In genomic region chr17:48097743-48098527, GRCm38 (mm10) we compare ENCODE assay signal across 9 mouse cellular contexts. TPM values are rescaled to one million over a fixed set of nuclear protein-coding genes. Genes with fewer than 3 reads are reported as not detected.
DNase-seq lines count a peak whose midpoint lies in the region; ATAC-seq lines count a peak whose summit lies in the region.
"Had no signal": no experiment of that assay in that cellular context is flagged by ENCODE, and none has a peak within 500 bp of the region (broad histone marks: within the 10 kb centered on the region; RNA-seq: fewer than 3 reads in every experiment).

No protein-coding gene starts in this region.

- ATAC-seq in kidney, embryonic 16.5 days (ENCODE audit: low FRiP score, low TSS enrichment) = peak; percentile 47
- ATAC-seq in embryonic facial prominence, embryonic 12.5 days (ENCODE audit: insufficient number of reproducible peaks, insufficient read depth, low FRiP score, low TSS enrichment) = no peak
- ATAC-seq in neural tube, embryonic 13.5 days (ENCODE audit: low read depth) = no peak

- peaks cover 3% of the 10 kb centered on the region; the same call in 1 of the 2 replicates for H3K9me3 ChIP-seq in kidney, embryonic 16.5 days (ENCODE audit: low read length)
- H3K9me3 ChIP-seq in embryonic facial prominence, embryonic 12.5 days = no peaks in the 10 kb centered on the region
- 0 out of 2 replicates have a peak, but pooled peaks cover 2% of the 10 kb centered on the region for H3K9me3 ChIP-seq in limb, embryonic 10.5 days (replicated peaks)
- no peaks in the 10 kb centered on the region for H3K9me3 ChIP-seq in neural tube, embryonic 13.5 days

- peaks cover 66% of the 10 kb centered on the region for H3K27me3 ChIP-seq in kidney, embryonic 16.5 days (ENCODE audit: insufficient read depth, low read length)
- H3K27me3 ChIP-seq in embryonic facial prominence, embryonic 12.5 days = peaks cover 54% of the 10 kb centered on the region
- peaks cover 71% of the 10 kb centered on the region for H3K27me3 ChIP-seq in limb, embryonic 10.5 days (ENCODE audit: low read depth, poor library complexity, severe bottlenecking)
- peaks cover 67% of the 10 kb centered on the region for H3K27me3 ChIP-seq in neural tube, embryonic 13.5 days

- under 1% methylated on average over 43 of the region's 43 CpGs for WGBS in kidney, embryonic 16.5 days
- WGBS in embryonic facial prominence, embryonic 12.5 days = under 1% methylated on average over 36 of the region's 43 CpGs
- WGBS in limb, embryonic 10.5 days = under 1% methylated on average over 43 of the region's 43 CpGs
- under 1% methylated on average over 43 of the region's 43 CpGs for WGBS in neural tube, embryonic 13.5 days

- H3K4me2 ChIP-seq in kidney, embryonic 16.5 days (replicated peaks; ENCODE audit: low read depth, low read length) = peak overlapping the region; percentile 68
- peak overlapping the region; percentile 82 for H3K4me2 ChIP-seq in embryonic facial prominence, embryonic 12.5 days (replicated peaks)
- peak overlapping the region; percentile 55 for H3K4me2 ChIP-seq in neural tube, embryonic 13.5 days

- peak overlapping the region; percentile 41 for H3K4me3 ChIP-seq in kidney, embryonic 16.5 days (ENCODE audit: low read length)
- H3K4me3 ChIP-seq in embryonic facial prominence, embryonic 12.5 days = peak overlapping the region; percentile 32
- H3K4me3 ChIP-seq in limb, embryonic 10.5 days = peak overlapping the region; percentile 48
- H3K4me3 ChIP-seq in neural tube, embryonic 13.5 days = peak overlapping the region; percentile 25

- no peak for DNase-seq in kidney, adult 11 months
- DNase-seq in limb, embryonic 10.5 days (ENCODE audit: low spot score) = peak; percentile 80
- DNase-seq in adrenal gland, postnatal 4 days (ENCODE audit: low spot score in 2 of 2) = no peak
- DNase-seq in adrenal gland, adult 2 months = no peak
- DNase-seq in spleen, postnatal 36 days (ENCODE audit: low spot score in 2 of 2) = no peak

- peak overlapping the region; percentile 49 for H3K9ac ChIP-seq in kidney, embryonic 16.5 days (replicated peaks; ENCODE audit: low read length)
- peak overlapping the region; percentile 42 for H3K9ac ChIP-seq in embryonic facial prominence, embryonic 12.5 days
- H3K9ac ChIP-seq in neural tube, embryonic 13.5 days = peak overlapping the region; percentile 53; the same call in 1 of the 2 replicates

- H3K27ac ChIP-seq in kidney, embryonic 16.5 days (ENCODE audit: low read length) = no peak overlapping the region
- peak overlapping the region; percentile 57; the same call in 1 of the 2 replicates for H3K27ac ChIP-seq in embryonic facial prominence, embryonic 12.5 days
- peak overlapping the region; percentile 83 for H3K27ac ChIP-seq in limb, embryonic 10.5 days
- H3K27ac ChIP-seq in neural tube, embryonic 13.5 days (replicated peaks) = no peak overlapping the region

- H3K36me3 ChIP-seq in kidney, embryonic 16.5 days (ENCODE audit: insufficient read depth, low read length) = no peaks in the 10 kb centered on the region
- H3K36me3 ChIP-seq in embryonic facial prominence, embryonic 12.5 days = no peaks in the 10 kb centered on the region
- H3K36me3 ChIP-seq in limb, embryonic 10.5 days = no peaks in the 10 kb centered on the region
- no peaks in the 10 kb centered on the region for H3K36me3 ChIP-seq in neural tube, embryonic 13.5 days

- H3K4me1 ChIP-seq in kidney, embryonic 16.5 days (ENCODE audit: insufficient read depth, low read length) = peaks cover 54% of the 10 kb centered on the region
- H3K4me1 ChIP-seq in embryonic facial prominence, embryonic 12.5 days = peaks cover 57% of the 10 kb centered on the region
- H3K4me1 ChIP-seq in limb, embryonic 10.5 days = peaks cover 67% of the 10 kb centered on the region
- peaks cover 55% of the 10 kb centered on the region for H3K4me1 ChIP-seq in neural tube, embryonic 13.5 days (replicated peaks)

RNA-seq across cellular contexts. Expression of gene 1700067P10Rik, which starts 8.8 kb away (rescaled TPM):
- not detected in 2 replicates for polyA plus RNA-seq in kidney, embryonic 16.5 days (2015; fragmentation: Nextera tagmentation; extraction: Ambion mirVana)
- not detected in 2 replicates for polyA plus RNA-seq in embryonic facial prominence, embryonic 12.5 days (2016; fragmentation: Nextera tagmentation; extraction: Ambion mirVana)
- not detected in 2 replicates for polyA plus RNA-seq in limb, embryonic 10.5 days (2016; fragmentation: Nextera tagmentation; extraction: Ambion mirVana)
- 0.37 TPM in 1 of 2 replicates, not detected in the other for polyA plus RNA-seq in neural tube, embryonic 13.5 days (2015; fragmentation: Nextera tagmentation; extraction: Ambion mirVana)
- not detected for total RNA-seq in adrenal gland, postnatal 4 days (2021)
- not detected for total RNA-seq in adrenal gland, adult 2 months (2021)
- polyA plus RNA-seq in adrenal gland, adult 2 months (2012; rRNA removed) = not detected in 2 replicates
- total RNA-seq: hematopoietic stem cell, adult 5-6 weeks had no signal

RNA-seq across cellular contexts. Expression of gene 9830107B12Rik, which starts 48.1 kb away (rescaled TPM):
- polyA plus RNA-seq in kidney, embryonic 16.5 days (2015; fragmentation: Nextera tagmentation; extraction: Ambion mirVana) = not detected in 2 replicates
- polyA plus RNA-seq in embryonic facial prominence, embryonic 12.5 days (2016; fragmentation: Nextera tagmentation; extraction: Ambion mirVana) = not detected in 2 replicates
- polyA plus RNA-seq in limb, embryonic 10.5 days (2016; fragmentation: Nextera tagmentation; extraction: Ambion mirVana) = not detected in 2 replicates
- not detected in 2 replicates for polyA plus RNA-seq in neural tube, embryonic 13.5 days (2015; fragmentation: Nextera tagmentation; extraction: Ambion mirVana)
- under 1 TPM in 1 of 2 experiments, not detected in 1; 0.28 TPM for total RNA-seq in adrenal gland, postnatal 4 days (2021)
- total RNA-seq in adrenal gland, adult 2 months (2021) = not detected
- not detected in 2 replicates for polyA plus RNA-seq in adrenal gland, adult 2 months (2012; rRNA removed)

RNA-seq across cellular contexts. Expression of gene 1700122O11Rik, which starts 59.8 kb away (rescaled TPM):
- not detected in 2 replicates for polyA plus RNA-seq in kidney, embryonic 16.5 days (2015; fragmentation: Nextera tagmentation; extraction: Ambion mirVana)
- polyA plus RNA-seq in embryonic facial prominence, embryonic 12.5 days (2016; fragmentation: Nextera tagmentation; extraction: Ambion mirVana) = not detected in 2 replicates
- not detected in 2 replicates for polyA plus RNA-seq in limb, embryonic 10.5 days (2016; fragmentation: Nextera tagmentation; extraction: Ambion mirVana)
- polyA plus RNA-seq in neural tube, embryonic 13.5 days (2015; fragmentation: Nextera tagmentation; extraction: Ambion mirVana) = not detected in 2 replicates
- under 1 TPM in 1 of 2 experiments, not detected in 1; 0.56 TPM for total RNA-seq in adrenal gland, postnatal 4 days (2021)
- total RNA-seq in adrenal gland, adult 2 months (2021) = not detected
- not detected in 2 replicates for polyA plus RNA-seq in adrenal gland, adult 2 months (2012; rRNA removed)
- total RNA-seq: hematopoietic stem cell, adult 5-6 weeks had no signal

Comparison
In these comparisons a context has a peak if more than half of its experiments do, and no peak if none do; other contexts are left out.
1. H3K27ac ChIP-seq: peak in embryonic facial prominence, embryonic 12.5 days (single experiment) and limb, embryonic 10.5 days (single experiment); none in kidney, embryonic 16.5 days (single experiment) and neural tube, embryonic 13.5 days (single experiment).
2. Peak in every context shown above with its lines, with median percentiles within 50 percentile points of each other: H3K4me2 ChIP-seq, H3K4me3 ChIP-seq and H3K9ac ChIP-seq.